Mouse (Mus musculus): ENCODE measurements around the gene Kctd10. TPM values are rescaled to one million over a fixed set of nuclear protein-coding genes. Genes with fewer than 3 reads are reported as not detected.
A peak's percentile ranks its signal among the peaks of the same experiment; 100 is the strongest.

Kctd10 gene
- polyA plus RNA-seq, 1 experiment from 2014 or later, result 116 TPM

GRCm38 (mm10) chr5:114347005-114347404 lies 33.3 kb downstream of the Kctd10 start:
- no peaks in the 10 kb centered on the region for H3K36me3 ChIP-seq (ENCODE audit: control insufficient read depth, insufficient read depth, low read length)
- ATAC-seq (replicated peaks; ENCODE audit: low FRiP score, low TSS enrichment, low read depth), result no peak
- DNase-seq (ENCODE audit: low spot score), result no peak
- H3K9me3 ChIP-seq (ENCODE audit: control insufficient read depth, low read length), result no peaks in the 10 kb centered on the region
- 86% methylated on average over 10 of the region's 10 CpGs for WGBS
- no peak overlapping the region for H3K4me3 ChIP-seq (ENCODE audit: low read depth, low read length)
- no peaks in the 10 kb centered on the region for H3K4me1 ChIP-seq (replicated peaks; ENCODE audit: control insufficient read depth, insufficient read depth, low read length)
- H3K9ac ChIP-seq (ENCODE audit: low read length), result no peak overlapping the region
- no peak overlapping the region for H3K4me2 ChIP-seq (ENCODE audit: low read length)
- no peak overlapping the region for H3K27ac ChIP-seq (ENCODE audit: low read depth)
- no peaks in the 10 kb centered on the region for H3K27me3 ChIP-seq (replicated peaks; ENCODE audit: control insufficient read depth, insufficient read depth, low read length)

GRCm38 (mm10) chr5:114345538-114345937 lies 34.8 kb downstream of the Kctd10 start:
- no peaks in the 10 kb centered on the region for H3K27me3 ChIP-seq (replicated peaks; ENCODE audit: control insufficient read depth, insufficient read depth, low read length)
- no peak overlapping the region for H3K9ac ChIP-seq (ENCODE audit: low read length)
- no peak overlapping the region for H3K4me3 ChIP-seq (ENCODE audit: low read depth, low read length)
- ATAC-seq (replicated peaks; ENCODE audit: low FRiP score, low TSS enrichment, low read depth), result no peak
- no peak overlapping the region for H3K27ac ChIP-seq (ENCODE audit: low read depth)
- H3K9me3 ChIP-seq (ENCODE audit: control insufficient read depth, low read length), result no peaks in the 10 kb centered on the region
- H3K36me3 ChIP-seq (ENCODE audit: control insufficient read depth, insufficient read depth, low read length), result no peaks in the 10 kb centered on the region
- no peak for DNase-seq (ENCODE audit: low spot score)
- 54% methylated on average over 3 of the region's 3 CpGs for WGBS
- no peak overlapping the region for H3K4me2 ChIP-seq (ENCODE audit: low read length)
- H3K4me1 ChIP-seq (replicated peaks; ENCODE audit: control insufficient read depth, insufficient read depth, low read length), result no peaks in the 10 kb centered on the region

- Histone ChIP-seq H3K9ac (ENCODE audit: low read length) (no peak overlapping the region), H3K9me3 (ENCODE audit: control insufficient read depth, low read length) (no peaks in the 10 kb centered on the region), H3K27me3 (replicated peaks; ENCODE audit: control insufficient read depth, insufficient read depth, low read length) (no peaks in the 10 kb centered on the region), H3K4me2 (ENCODE audit: low read length) (no peak overlapping the region), H3K27ac (ENCODE audit: low read depth) (no peak overlapping the region), H3K36me3 (ENCODE audit: control insufficient read depth, insufficient read depth, low read length) (no peaks in the 10 kb centered on the region), H3K4me3 (ENCODE audit: low read depth, low read length) (no peak overlapping the region), H3K4me1 (replicated peaks; ENCODE audit: control insufficient read depth, insufficient read depth, low read length) (no peaks in the 10 kb centered on the region)
- WGBS, result 87% methylated on average over 7 of the region's 7 CpGs
- DNase-seq (ENCODE audit: low spot score) (no peak), ATAC-seq (replicated peaks; ENCODE audit: low FRiP score, low TSS enrichment, low read depth) (no peak)
Observed at GRCm38 (mm10) chr5:114343612-114344011, 36.7 kb downstream of the Kctd10 start.

GRCm38 (mm10) chr5:114342996-114343395 lies 37.3 kb downstream of the Kctd10 start:
- DNase-seq (ENCODE audit: low spot score) (no peak), ATAC-seq (replicated peaks; ENCODE audit: low FRiP score, low TSS enrichment, low read depth) (no peak)
- H3K4me2 ChIP-seq (ENCODE audit: low read length), result no peak overlapping the region
- no peaks in the 10 kb centered on the region for H3K27me3 ChIP-seq (replicated peaks; ENCODE audit: control insufficient read depth, insufficient read depth, low read length)
- H3K27ac ChIP-seq (ENCODE audit: low read depth), result no peak overlapping the region
- WGBS, result 66% methylated on average over 5 of the region's 5 CpGs
- H3K9me3 ChIP-seq (ENCODE audit: control insufficient read depth, low read length), result no peaks in the 10 kb centered on the region
- H3K4me1 ChIP-seq (replicated peaks; ENCODE audit: control insufficient read depth, insufficient read depth, low read length), result no peaks in the 10 kb centered on the region
- no peak overlapping the region for H3K9ac ChIP-seq (ENCODE audit: low read length)
- no peak overlapping the region for H3K4me3 ChIP-seq (ENCODE audit: low read depth, low read length)
- no peaks in the 10 kb centered on the region for H3K36me3 ChIP-seq (ENCODE audit: control insufficient read depth, insufficient read depth, low read length)

- Histone ChIP-seq H3K27ac (ENCODE audit: low read depth) (no peak overlapping the region), H3K4me3 (ENCODE audit: low read depth, low read length) (no peak overlapping the region), H3K9me3 (ENCODE audit: control insufficient read depth, low read length) (no peaks in the 10 kb centered on the region), H3K27me3 (replicated peaks; ENCODE audit: control insufficient read depth, insufficient read depth, low read length) (no peaks in the 10 kb centered on the region), H3K36me3 (ENCODE audit: control insufficient read depth, insufficient read depth, low read length) (no peaks in the 10 kb centered on the region), H3K4me1 (replicated peaks; ENCODE audit: control insufficient read depth, insufficient read depth, low read length) (no peaks in the 10 kb centered on the region), H3K4me2 (ENCODE audit: low read length) (peak overlapping the region; percentile 25), H3K9ac (ENCODE audit: low read length) (no peak overlapping the region; the same call in 1 of the 2 replicates)
- DNase-seq (ENCODE audit: low spot score) (peak; percentile 81), ATAC-seq (replicated peaks; ENCODE audit: low FRiP score, low TSS enrichment, low read depth) (no peak)
- 22% methylated on average over 16 of the region's 16 CpGs for WGBS
Observed at GRCm38 (mm10) chr5:114323791-114324507, 56.4 kb downstream of the Kctd10 start.

- DNase-seq (ENCODE audit: low spot score), result no peak
- Histone ChIP-seq H3K4me3 (ENCODE audit: low read depth, low read length) (no peak overlapping the region), H3K4me2 (ENCODE audit: low read length) (no peak overlapping the region), H3K9me3 (ENCODE audit: control insufficient read depth, low read length) (no peaks in the 10 kb centered on the region), H3K9ac (ENCODE audit: low read length) (no peak overlapping the region), H3K27ac (ENCODE audit: low read depth) (no peak overlapping the region), H3K4me1 (replicated peaks; ENCODE audit: control insufficient read depth, insufficient read depth, low read length) (no peaks in the 10 kb centered on the region), H3K27me3 (replicated peaks; ENCODE audit: control insufficient read depth, insufficient read depth, low read length) (no peaks in the 10 kb centered on the region; the same call in 1 of the 2 replicates), H3K36me3 (ENCODE audit: control insufficient read depth, insufficient read depth, low read length) (no peaks in the 10 kb centered on the region)
- no peak for ATAC-seq (replicated peaks; ENCODE audit: low FRiP score, low TSS enrichment, low read depth)
- WGBS, result 63% methylated on average over 25 of the region's 25 CpGs
Observed at GRCm38 (mm10) chr5:114323105-114323790, 57.1 kb downstream of the Kctd10 start.

Small RNA genes within 50 kb of the gene (microRNA-seq; reads per million reads assigned to microRNA genes)
- gene Mir7027, result not detected

Other genes starting within 250 kb of the Kctd10 start
- gene Acacb, start 234.0 kb downstream of the Kctd10 start, polyA plus RNA-seq (2014; fragmentation: Nextera tagmentation; extraction: Ambion mirVana), result 2.3 and 2.4 TPM in 2 replicates
- gene Foxn4, start 106.7 kb downstream of the Kctd10 start, polyA plus RNA-seq (2014; fragmentation: Nextera tagmentation; extraction: Ambion mirVana), result not detected in 2 replicates
- gene Myo1h, start 91.3 kb downstream of the Kctd10 start, polyA plus RNA-seq (2014; fragmentation: Nextera tagmentation; extraction: Ambion mirVana), result 4.4 and 4.6 TPM in 2 replicates
- 49.0 and 51.8 TPM in 2 replicates for gene Ube3b, start 99 bp upstream of the Kctd10 start, polyA plus RNA-seq (2014; fragmentation: Nextera tagmentation; extraction: Ambion mirVana)
- 34.3 and 35.6 TPM in 2 replicates for gene Mmab, start 63.6 kb upstream of the Kctd10 start, polyA plus RNA-seq (2014; fragmentation: Nextera tagmentation; extraction: Ambion mirVana)
- 70.0 and 78.4 TPM in 2 replicates for gene Mvk, start 63.8 kb upstream of the Kctd10 start, polyA plus RNA-seq (2014; fragmentation: Nextera tagmentation; extraction: Ambion mirVana)
- gene Fam222a, start 187.5 kb upstream of the Kctd10 start, polyA plus RNA-seq (2014; fragmentation: Nextera tagmentation; extraction: Ambion mirVana), result 4.9 and 7.1 TPM in 2 replicates